Mouse (Mus musculus): Measurements from ENCODE around the gene Gm20388.

The Gm20388 gene

GRCm38 (mm10) chr8:122103241-122103640 is 2192.6 kb downstream of the Gm20388 start:
- DNase-seq (ENCODE audit: low read depth, low spot score) = no peak

DNA sequence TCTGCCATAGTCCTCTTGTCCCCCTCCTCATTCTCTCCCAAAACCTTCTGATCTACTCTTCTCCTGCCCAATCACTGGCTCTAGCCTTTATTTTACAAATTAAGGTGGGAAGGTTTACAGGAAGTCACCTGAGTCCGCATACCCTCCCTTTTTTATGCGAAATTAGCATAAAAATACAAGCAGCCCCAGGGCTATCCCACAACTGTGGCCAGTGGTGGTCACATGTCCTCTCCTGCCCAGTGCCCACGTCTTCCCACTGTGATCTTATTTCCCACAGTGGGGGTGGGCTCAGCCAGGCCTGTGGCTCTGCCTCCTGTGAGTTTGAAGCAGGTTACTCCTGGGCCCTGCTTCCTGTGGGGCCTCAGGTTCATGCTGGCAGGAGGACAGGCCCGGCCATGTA is 2194.0 kb downstream of the Gm20388 start:
- DNase-seq (ENCODE audit: low read depth, low spot score) = no peak

DNA sequence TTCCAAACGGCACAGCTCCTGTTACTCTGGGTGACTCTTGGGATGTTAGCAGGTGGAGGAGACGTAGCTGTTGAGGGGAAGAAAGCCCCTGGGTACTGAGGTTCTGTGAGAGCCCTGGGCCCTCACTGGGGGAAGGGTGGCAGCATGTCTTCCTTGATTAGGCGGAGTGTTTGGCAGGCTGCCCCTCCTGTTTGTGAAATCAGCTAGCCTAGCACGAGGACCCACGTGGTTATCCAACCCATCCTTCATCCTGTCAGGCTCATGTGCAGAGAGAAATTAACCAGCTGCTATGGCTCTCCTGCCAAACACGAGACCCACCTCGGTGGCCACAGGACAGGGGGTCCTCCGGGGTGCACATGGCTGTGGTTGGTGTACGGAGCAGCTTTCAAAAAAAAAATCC is 2195.6 kb downstream of the Gm20388 start:
- no peak for DNase-seq (ENCODE audit: low read depth, low spot score)

GRCm38 (mm10) chr8:122110240-122110866 is 2199.7 kb downstream of the Gm20388 start:
- DNase-seq (ENCODE audit: low read depth, low spot score) = no peak

GRCm38 (mm10) chr8:122110867-122111253 is 2200.2 kb downstream of the Gm20388 start:
- no peak for DNase-seq (ENCODE audit: low read depth, low spot score)

DNA sequence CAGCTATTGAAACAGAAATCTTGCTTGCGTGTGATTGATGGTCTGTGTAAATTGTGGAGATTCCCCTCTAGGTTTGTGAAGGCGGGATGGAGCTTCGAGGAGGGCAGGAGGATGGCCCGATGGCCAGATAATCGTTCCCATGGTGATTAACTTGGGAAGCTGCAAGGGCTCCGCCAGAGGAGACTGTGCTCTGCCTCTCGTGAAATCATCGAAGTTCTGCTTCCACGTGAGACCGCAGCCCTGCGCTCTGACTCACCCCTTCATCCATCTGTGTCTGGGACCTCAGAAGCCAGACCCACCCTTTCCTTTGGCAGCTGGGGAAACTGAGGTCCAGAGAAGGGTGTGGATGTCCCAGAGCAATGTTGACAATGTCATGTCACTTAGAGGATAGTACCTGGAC is 2201.1 kb downstream of the Gm20388 start:
- no peak for DNase-seq (ENCODE audit: low read depth, low spot score)

GRCm38 (mm10) chr8:122112264-122112965 is 2201.8 kb downstream of the Gm20388 start:
- no peak for DNase-seq (ENCODE audit: low read depth, low spot score)

GRCm38 (mm10) chr8:122114890-122115289 is 2204.2 kb downstream of the Gm20388 start:
- DNase-seq (ENCODE audit: low read depth, low spot score) = no peak

GRCm38 (mm10) chr8:122116716-122117357 is 2206.2 kb downstream of the Gm20388 start:
- DNase-seq (ENCODE audit: low read depth, low spot score) = no peak

GRCm38 (mm10) chr8:122118097-122118496 is 2207.5 kb downstream of the Gm20388 start:
- DNase-seq (ENCODE audit: low read depth, low spot score) = no peak

DNA sequence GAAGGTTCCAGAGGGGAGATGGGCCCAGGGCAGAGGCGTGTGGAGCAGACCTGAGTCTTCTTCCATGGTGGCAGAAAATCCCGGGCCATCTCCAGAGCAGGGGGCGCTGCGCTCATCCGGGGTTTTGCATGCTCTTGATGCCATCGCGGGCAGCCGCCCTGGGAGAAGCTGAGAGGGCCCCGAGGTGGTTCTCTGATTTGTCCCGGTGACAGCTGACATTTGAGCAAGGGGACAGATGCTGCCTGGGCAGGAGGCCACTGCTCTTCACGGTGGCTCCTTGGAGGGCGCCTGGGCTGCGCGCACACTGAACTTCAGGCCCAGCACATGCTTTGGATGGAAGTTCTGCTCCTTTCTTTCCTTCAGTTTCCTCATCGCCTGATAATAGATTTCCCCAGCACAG is 2207.9 kb downstream of the Gm20388 start:
- DNase-seq (ENCODE audit: low read depth, low spot score) = no peak

GRCm38 (mm10) chr8:122124326-122124725 is 2213.7 kb downstream of the Gm20388 start:
- DNase-seq (ENCODE audit: low read depth, low spot score) = no peak

DNA sequence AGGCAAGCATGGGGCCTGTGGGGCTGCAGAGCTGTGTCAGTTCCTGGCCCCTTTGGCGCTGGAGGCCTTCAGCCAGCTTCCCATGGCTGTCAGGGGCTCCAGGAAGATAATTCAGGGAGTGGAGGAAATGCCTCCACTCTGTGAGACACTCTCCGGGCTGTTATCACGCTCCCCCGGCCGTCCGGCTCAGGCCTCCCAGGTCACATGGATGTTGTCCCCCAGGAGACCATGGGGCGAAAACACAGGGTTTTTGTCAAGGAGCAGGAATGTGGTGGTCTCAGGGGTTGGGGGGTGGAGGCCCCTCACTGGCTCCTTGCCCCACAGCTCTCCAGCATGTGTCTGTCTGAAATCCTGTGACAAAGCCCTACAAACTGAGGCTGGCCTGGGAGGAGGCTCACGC is 2216.0 kb downstream of the Gm20388 start:
- no peak for DNase-seq (ENCODE audit: low read depth, low spot score)

GRCm38 (mm10) chr8:122134121-122134529 is 2223.5 kb downstream of the Gm20388 start:
- DNase-seq (ENCODE audit: low read depth, low spot score) = no peak

DNA sequence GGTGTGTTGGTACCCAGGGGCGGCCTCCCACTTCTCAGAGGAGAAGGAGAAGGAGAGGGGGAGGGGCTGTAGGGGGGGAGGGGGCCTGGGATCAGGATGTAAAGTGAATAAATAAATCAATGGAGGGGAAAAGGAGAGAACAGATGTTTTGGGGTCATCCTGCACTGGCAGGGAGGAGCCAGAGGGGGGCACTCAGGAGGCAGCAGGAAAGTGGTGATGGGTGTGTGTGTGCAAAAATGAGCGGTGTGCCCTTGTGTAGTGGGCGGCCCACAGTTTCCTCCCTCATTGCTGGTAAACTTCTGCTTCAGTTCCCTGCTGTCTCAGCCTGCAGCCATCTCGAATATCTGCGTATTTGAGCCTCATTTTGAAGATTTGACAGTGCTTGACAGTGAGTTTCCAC is 2224.9 kb downstream of the Gm20388 start:
- no peak for DNase-seq (ENCODE audit: low read depth, low spot score)

DNA sequence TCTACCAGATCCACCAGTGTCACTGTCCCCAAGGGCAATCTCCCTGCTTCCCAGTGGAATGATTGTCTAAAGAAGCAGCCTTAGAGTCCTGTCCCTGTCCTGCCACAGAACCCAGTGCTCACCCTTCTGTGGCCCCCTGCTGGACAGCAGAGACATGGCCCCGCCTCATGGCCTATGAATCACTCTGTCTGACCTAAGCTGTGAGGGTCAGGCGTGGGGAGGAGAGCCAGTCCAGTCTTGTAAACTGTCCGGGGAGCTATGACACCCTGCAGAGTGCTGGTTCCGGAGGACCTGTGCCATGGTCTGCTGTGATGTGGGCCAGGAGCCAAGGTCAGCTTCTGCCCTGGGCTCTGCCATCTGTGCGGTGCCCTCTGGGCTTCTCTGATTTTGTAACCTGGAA is 2229.1 kb downstream of the Gm20388 start:
- peak; percentile 45 for DNase-seq (ENCODE audit: low read depth, low spot score)

DNA sequence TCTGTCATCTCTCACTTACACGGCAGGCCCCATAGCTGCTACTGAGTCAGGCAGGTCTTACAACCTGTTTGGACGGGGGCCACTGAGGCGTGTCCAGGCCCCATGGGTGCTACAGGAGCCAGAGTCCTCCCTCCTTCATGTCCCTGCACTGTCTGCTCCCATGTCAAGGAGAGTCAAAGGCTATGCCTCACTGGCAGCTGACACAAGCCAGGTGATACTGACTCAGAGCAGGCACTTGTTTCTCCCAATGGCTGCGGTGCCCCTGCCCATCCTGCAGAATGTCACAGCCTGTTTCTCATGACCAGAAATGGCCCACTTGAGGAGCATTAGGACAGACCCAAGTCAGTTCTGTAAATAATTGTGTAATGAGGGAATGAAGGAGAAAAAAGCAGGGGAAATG is 2229.8 kb downstream of the Gm20388 start:
- DNase-seq (ENCODE audit: low read depth, low spot score) = no peak

DNA sequence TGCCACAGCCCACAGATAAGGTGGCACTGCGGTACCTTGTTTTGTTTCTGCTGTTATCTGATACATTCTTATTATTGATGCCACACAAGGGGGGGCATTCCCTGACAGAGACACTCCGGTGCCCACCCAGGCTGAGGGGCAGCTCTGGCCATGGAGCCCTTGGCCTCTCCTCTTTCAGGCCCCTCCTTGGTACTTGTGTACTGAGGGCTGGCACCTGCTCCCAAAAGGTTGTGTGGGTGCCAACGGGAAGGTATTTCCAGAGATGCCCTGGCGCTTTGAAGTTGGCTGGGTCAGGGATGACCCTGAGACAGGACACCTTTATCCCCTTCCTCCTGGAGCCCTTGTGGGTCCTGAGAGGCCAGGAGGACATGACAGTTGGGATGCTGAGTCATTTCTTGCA is 2231.8 kb downstream of the Gm20388 start:
- no peak for DNase-seq (ENCODE audit: low read depth, low spot score)

DNA sequence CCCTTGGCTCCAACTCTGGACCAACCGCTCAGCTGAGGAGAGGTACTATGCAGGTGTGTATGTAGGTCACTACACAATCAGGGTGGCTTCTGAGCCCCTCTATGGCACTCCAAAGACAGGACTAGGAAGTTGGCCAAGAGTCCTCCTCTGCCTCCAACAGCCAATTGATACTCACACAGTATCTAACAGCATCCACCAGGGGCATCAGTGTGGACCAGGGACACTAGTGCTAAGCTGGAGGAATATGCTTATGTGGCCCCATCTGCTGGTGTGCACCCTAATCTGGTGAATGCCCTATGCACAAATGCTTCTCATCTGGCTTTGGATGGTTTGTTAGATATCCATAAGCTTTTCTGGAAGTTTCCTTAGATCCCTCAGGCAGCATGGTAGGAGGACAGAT is 2232.6 kb downstream of the Gm20388 start:
- no peak for DNase-seq (ENCODE audit: low read depth, low spot score)

- DNase-seq (ENCODE audit: low read depth, low spot score) = no peak
Measured at GRCm38 (mm10) chr8:122144729-122145311, 2234.2 kb downstream of the Gm20388 start.

GRCm38 (mm10) chr8:122149045-122149444 is 2238.4 kb downstream of the Gm20388 start:
- no peak for DNase-seq (ENCODE audit: low read depth, low spot score)

DNA sequence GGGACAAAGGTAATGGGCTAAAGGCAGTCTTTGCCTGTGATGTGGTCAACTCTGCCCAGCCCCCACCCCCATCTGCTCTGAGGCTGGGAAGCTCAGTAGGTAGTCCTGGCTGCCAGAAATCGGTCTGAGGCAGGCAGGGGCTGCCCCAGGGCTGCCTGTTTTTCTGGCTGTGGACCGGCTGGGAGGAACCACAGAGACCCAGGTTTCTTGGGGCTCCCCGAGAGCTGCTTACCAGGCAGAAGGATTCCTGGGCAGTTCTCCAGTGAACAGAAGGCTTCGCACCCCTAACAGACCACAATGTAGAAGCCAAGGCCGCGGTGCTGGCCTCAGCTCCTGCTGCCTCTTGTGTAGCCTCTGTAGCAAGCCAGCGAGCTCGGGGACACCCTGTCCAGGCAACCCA is 2239.0 kb downstream of the Gm20388 start:
- no peak for DNase-seq (ENCODE audit: low read depth, low spot score)

DNA sequence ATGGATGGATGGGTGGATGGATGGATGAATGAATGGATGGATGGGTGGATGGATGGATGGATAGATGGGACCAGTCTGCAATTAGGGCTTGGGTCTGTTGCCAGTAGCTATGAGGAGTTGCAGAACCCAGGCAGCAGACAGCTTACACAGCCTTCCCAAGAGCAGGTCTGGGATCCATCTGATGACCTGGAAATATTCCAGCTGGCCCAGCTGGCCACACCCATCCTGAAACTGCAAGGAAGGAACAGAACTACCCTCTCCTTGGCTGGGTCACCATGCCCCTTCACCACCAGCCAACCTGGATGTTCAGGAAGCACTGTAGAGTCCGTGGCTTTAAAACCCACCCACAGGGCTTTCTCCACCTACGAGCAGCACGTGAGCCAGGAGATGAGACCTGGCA is 2240.9 kb downstream of the Gm20388 start:
- DNase-seq (ENCODE audit: low read depth, low spot score) = no peak

Data from retina, adult 2 months (tissue).